Mouse (Mus musculus) embryonic fibroblast, embryonic 13.5 days (primary cell): Measurements from ENCODE around the gene Agap1. TPM values are rescaled to one million over a fixed set of nuclear protein-coding genes. Genes with fewer than 3 reads are reported as not detected.

Experiments used
- H3K27ac ChIP-seq: 2 replicates; pipeline ENCODE4 v1.5.1; 2012; ENCODE audit warnings: low read length, control low read depth, inconsistent platforms; ENCODE audit not compliant: insufficient read depth
- H3K4me1 ChIP-seq: 2 replicates; pipeline ENCODE4 v1.6.1; 2011; ENCODE audit warnings: low read length; ENCODE audit not compliant: control insufficient read depth, insufficient read depth
- H3K4me3 ChIP-seq: 2 replicates; pipeline ENCODE4 v1.5.1; 2011; ENCODE audit warnings: mild to moderate bottlenecking, control low read depth, low read length; ENCODE audit not compliant: insufficient read depth
- CTCF ChIP-seq: IDR thresholded peaks from 2 replicates; pipeline ENCODE4 v1.5.1; 2011; ENCODE audit warnings: mild to moderate bottlenecking, control low read depth, low read length, moderate library complexity, borderline replicate concordance; ENCODE audit not compliant: insufficient read depth
- POLR2A ChIP-seq: IDR thresholded peaks from 2 replicates; pipeline ENCODE4 v1.6.1; 2011; ENCODE audit warnings: low read depth, mild to moderate bottlenecking, control low read depth, low read length, moderate library complexity
- polyA plus RNA-seq: library from polyadenylated mRNA; stranded (reverse); fragments of >200 nt; gene quantifications from 2 replicates; pipeline ENCODE4 v1.2.4, GENCODE M21; 2011; ENCODE audit warnings: low read depth; ENCODE audit not compliant: missing spikeins, insufficient read length

The Agap1 gene
- polyA plus RNA-seq, 1 experiment = 32.1 TPM

GRCm38 (mm10) chr1:89845487-89845886, 390.9 kb downstream of the Agap1 start:
- Histone ChIP-seq H3K4me3 (no peak overlapping the region), H3K27ac (no peak overlapping the region), H3K4me1 (no peaks in the 10 kb centered on the region)
- no peak for TF ChIP-seq CTCF
- TF ChIP-seq POLR2A = no peak

- no peak for TF ChIP-seq POLR2A
- no peak for TF ChIP-seq CTCF
- H3K27ac ChIP-seq = no peak overlapping the region
- H3K4me1 ChIP-seq = no peaks in the 10 kb centered on the region
These were observed 391.5 kb downstream of the Agap1 start for GRCm38 (mm10) chr1:89846148-89846547.

GRCm38 (mm10) chr1:89848356-89849039, 393.9 kb downstream of the Agap1 start:
- TF ChIP-seq CTCF = no peak
- TF ChIP-seq POLR2A = no peak
- Histone ChIP-seq H3K4me3 (no peak overlapping the region), H3K4me1 (no peaks in the 10 kb centered on the region), H3K27ac (no peak overlapping the region)

More at GRCm38 (mm10) chr1:89846148-89846547, 391.5 kb downstream of the Agap1 start:
- H3K4me3 ChIP-seq = no peak overlapping the region

GRCm38 (mm10) chr1:89849151-89849860, 394.7 kb downstream of the Agap1 start:
- TF ChIP-seq CTCF (no peak), POLR2A (no peak)
- H3K4me1 ChIP-seq = no peaks in the 10 kb centered on the region
- no peak overlapping the region for H3K27ac ChIP-seq
- H3K4me3 ChIP-seq = no peak overlapping the region

GRCm38 (mm10) chr1:89849861-89850230, 395.2 kb downstream of the Agap1 start:
- no peaks in the 10 kb centered on the region for H3K4me1 ChIP-seq
- no peak overlapping the region for H3K27ac ChIP-seq
- TF ChIP-seq POLR2A (no peak), CTCF (no peak)
- no peak overlapping the region for H3K4me3 ChIP-seq

GRCm38 (mm10) chr1:89850681-89851414, 396.2 kb downstream of the Agap1 start:
- no peak overlapping the region for H3K4me3 ChIP-seq
- TF ChIP-seq POLR2A (no peak), CTCF (no peak)

GRCm38 (mm10) chr1:89859182-89859581, 404.6 kb downstream of the Agap1 start:
- H3K4me3 ChIP-seq = no peak overlapping the region
- no peak overlapping the region for H3K27ac ChIP-seq
- H3K4me1 ChIP-seq = no peaks in the 10 kb centered on the region
- TF ChIP-seq POLR2A = no peak
- TF ChIP-seq CTCF = peak; percentile 25; the same call in 1 of the 2 replicates

More at GRCm38 (mm10) chr1:89850681-89851414, 396.2 kb downstream of the Agap1 start:
- H3K4me1 ChIP-seq = no peaks in the 10 kb centered on the region
- no peak overlapping the region for H3K27ac ChIP-seq

- TF ChIP-seq CTCF (no peak), POLR2A (no peak)
- H3K4me3 ChIP-seq = no peak overlapping the region
- H3K4me1 ChIP-seq = no peaks in the 10 kb centered on the region
- no peak overlapping the region for H3K27ac ChIP-seq
These were observed 405.6 kb downstream of the Agap1 start for GRCm38 (mm10) chr1:89860017-89860730.

GRCm38 (mm10) chr1:89865787-89866186, 411.2 kb downstream of the Agap1 start:
- no peak overlapping the region for H3K27ac ChIP-seq
- 0 out of 2 replicates have a peak, but pooled peaks cover 5% of the 10 kb centered on the region for H3K4me1 ChIP-seq
- no peak overlapping the region for H3K4me3 ChIP-seq
- no peak for TF ChIP-seq CTCF
- no peak for TF ChIP-seq POLR2A
